Mouse (Mus musculus): ENCODE measurements around the gene Usp34.
"Not testable (repeated sequence)": the region's sequence is repeated elsewhere in the genome, so short reads cannot be mapped to it uniquely, and the experiment has no call there.

Usp34 gene

DNA sequence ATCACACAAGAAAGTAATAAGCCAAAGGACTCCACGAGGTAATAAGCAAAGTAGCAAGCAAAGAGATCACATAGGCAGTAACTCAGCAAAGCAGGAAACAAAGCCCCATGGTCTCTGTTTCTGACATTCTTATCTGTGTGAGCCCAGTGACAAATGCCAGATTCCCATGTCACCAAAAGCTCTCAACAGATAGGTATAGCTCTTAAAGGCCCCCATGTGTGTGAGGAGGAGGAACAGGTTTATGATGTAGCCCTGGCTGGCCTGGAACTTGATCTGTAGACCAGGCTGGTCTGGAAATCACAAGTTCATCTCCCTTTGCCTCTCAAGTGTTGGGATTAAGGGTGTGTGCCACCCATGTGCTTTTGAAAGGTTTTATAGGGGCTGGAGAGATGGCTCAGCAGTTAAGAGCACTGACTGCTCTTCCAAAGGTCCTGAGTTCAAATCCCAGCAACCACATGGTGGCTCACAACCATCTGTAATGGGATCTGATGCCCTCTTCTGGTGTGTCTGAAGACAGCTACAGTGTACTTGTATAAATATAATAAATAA is 53.1 kb downstream of the Usp34 start:
- not testable (repeated sequence) for DNase-seq

DNA sequence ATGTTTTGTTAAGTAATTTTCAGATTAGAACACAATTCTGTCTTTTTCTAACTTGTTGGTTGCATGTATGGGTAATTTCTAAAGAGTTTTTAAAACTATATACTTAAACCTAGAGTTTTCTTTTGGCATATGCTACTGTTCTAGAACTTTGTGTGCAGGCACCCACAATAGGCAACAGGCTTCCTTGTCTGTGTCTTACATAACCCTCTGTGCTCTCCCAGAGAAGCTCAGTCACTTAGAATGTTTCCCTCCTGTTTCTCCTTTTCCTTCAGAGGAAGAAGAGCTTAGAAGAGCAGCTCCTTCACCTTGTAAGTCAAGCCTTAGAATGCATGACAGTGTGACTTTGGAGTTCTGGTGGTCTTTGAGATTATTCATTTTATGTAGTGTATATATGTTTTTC is 55.6 kb downstream of the Usp34 start:
- DNase-seq = no peak

DNA sequence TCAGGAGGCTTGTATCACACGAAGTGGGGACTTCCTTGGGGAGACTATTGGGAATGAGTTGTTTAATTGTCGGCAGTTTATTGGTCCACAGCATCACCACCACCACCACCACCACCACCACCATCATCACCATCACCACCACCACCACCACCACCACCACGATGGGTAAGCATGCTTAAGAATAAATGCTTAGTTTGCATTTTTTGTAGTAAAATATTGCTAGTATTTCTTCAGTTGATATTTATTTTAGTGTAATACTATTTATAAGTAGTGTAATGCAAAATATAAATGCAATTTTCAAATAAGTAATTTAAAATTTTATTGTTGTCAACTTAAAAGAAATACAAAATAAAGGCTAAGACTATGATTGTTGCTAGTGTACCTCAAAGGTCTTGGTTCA is 57.7 kb downstream of the Usp34 start:
- no peak for DNase-seq

- DNase-seq = no peak
These were observed 65.3 kb downstream of the Usp34 start for GRCm38 (mm10) chr11:23372032-23372431.

- no peak for DNase-seq
These were observed 65.8 kb downstream of the Usp34 start for GRCm38 (mm10) chr11:23372490-23372889.

DNA sequence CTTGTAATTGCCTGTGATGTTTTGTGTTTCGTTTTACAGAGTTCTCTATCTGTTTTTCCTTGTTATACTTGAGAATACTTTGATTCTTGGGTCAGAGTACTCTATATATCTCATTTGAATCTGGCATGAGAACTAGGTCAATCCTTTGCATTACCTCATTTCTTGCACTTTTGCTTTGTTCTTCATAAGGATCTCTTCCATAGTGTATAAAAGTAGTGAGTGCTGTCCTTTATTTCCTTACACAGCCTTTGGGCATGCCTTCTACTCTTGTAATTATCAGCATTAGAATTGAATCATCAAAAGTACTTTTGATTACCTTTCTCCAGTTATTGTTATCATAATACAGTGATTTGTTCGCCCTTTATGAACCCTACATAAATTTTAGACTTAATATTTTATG is 73.4 kb downstream of the Usp34 start:
- DNase-seq = no peak

GRCm38 (mm10) chr11:23380595-23380994 is 73.9 kb downstream of the Usp34 start:
- no peak for DNase-seq

DNA sequence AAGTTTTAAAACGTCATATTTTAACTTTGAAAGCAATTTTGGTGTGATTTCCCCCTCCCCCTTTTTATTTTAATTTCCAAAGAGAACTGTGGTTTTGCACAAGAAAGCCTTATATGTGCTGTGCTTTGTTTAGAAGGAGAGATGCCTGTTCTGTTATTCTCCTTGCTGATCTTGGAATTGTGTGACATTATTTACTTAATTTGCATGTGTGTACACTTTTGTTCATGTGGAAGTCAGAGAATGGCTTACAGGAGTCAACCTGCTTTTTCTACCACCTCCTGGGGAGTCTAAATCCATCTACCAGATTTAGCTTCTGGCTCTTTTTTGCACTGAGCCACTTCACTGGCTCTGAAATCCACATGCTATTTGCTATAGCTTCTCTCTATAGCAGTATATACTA is 76.1 kb downstream of the Usp34 start:
- no peak for DNase-seq

DNA sequence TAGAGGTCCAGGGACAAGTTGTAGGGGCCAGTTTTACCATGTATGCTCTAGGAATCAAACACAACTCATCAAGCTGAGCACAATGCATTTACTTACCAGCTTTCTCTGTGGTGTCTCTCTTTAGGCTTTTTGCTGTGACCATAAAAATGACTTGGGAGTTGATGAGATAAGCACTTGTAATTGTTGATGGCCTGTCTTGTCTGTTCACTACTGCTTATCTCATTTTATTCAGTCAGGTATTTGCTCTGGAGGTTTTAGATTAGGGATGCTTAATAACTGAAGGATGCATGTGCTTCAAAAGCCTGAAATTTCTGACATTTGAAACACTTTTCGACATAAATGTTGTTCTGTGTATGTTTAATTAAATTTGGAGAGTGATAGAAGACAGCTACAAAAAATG is 83.0 kb downstream of the Usp34 start:
- no peak for DNase-seq

DNA sequence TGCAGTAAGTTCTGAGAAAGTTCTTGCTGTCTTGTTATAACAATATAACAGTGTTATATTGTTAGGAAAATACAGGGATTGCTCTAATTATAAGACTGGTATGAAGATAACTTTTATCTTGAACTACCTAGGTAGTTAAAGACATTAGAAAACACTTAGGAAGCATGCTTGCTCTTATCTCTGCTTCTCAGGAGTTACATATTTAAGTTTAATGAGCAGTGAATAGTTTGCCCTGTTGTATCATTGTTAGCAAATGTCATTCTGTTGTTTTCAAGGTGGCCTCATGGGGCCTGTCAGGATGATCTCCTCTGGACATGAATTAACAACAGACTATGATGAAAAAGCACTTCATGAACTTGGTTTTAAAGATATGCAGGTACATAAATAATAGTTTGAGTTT is 85.9 kb downstream of the Usp34 start:
- no peak for DNase-seq

DNA sequence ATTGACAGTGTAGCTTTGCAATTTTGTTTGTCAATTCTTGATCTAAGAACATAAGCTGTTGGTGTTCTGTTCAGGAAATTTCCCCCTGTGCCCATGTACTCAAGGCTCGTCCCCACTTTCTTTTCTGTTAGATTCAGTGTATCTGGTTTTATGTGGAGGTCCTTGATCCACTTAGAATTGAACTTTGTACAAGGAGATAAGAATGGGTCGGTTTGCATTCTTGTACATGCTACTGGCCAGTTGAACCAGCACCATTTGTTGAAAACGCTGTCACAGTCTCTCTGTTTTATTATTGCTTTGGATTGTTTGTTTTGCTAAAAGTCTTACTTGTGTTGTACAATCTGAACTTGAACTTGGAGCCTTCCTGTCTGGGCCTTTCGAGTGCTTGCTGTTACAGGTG is 89.9 kb downstream of the Usp34 start:
- DNase-seq = no peak

DNA sequence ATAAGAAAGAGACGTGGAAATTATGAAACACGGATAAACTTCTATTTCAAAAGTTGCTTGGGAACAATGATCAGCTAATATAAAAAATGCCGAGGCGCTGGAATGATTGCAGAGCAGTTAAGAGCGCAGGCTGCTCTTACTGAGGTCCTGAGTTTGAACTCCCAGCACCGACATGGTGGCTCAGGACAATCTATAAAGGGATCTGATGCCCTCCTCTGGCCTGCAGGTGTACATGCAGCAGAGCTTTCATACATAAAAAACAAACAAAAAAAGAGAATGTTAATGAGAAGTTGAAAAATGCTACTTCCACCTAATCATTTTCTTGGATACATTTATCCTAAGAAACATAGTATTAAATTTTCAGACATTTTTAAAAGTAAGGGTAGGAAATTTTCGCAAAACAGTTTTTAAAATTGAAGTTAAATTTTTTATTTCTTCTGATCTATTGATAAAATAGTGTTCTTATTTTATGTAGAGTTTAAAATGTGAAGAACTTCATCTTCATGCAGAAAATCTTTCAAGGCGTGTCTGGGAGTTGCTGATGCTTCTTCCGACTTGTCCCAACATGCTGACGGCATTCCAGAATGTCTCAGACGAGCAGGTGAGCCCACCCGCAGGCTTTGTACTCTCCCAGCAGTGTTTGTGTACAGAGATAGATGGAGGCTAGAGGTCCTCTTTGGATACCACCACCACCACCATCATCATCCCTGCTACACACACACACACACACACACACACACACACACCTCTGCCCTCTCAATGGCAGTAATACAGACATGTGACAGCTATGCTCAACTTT is 94.5 kb downstream of the Usp34 start:
- no peak for DNase-seq

DNA sequence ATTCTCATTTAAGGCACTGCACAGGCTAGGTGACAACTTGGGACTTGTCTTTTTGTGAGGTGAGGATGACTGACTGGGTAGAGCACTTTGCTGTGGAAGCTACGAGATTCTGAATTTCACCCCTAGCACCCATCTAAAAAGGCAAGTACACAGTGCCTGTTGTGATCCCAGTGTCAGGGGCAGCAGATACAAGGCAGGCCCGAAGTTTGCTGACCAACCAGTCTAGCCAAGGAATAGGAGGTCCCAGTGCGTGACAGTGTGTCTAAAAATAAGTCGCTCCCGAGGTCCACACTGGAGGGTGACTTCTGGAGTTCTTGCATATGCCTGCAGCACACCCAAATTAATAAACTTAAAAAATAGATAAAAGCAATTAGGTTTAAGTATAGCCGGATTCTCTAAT is 121.6 kb downstream of the Usp34 start:
- DNase-seq = no peak

- no peak for DNase-seq
These were observed 123.3 kb downstream of the Usp34 start for GRCm38 (mm10) chr11:23430013-23430412.

DNA sequence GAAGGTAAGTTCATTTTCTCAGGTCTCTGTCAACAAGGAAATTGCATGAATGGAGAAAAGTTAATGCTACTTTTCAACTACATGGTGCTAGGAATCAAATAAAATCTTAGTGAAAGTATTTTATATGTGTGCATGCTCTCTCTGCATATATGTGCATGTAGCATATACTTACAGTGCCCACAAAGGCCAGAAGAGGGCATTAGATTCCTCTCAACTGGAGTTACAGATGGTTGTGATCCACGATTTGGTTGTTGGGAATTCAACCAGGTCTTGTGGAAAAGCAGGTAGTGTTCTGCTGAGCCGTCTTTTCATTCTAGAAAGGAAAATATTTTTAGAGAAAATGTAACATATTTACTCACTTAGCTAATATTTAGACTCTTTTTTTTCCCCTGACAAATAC is 129.4 kb downstream of the Usp34 start:
- DNase-seq = no peak

DNA sequence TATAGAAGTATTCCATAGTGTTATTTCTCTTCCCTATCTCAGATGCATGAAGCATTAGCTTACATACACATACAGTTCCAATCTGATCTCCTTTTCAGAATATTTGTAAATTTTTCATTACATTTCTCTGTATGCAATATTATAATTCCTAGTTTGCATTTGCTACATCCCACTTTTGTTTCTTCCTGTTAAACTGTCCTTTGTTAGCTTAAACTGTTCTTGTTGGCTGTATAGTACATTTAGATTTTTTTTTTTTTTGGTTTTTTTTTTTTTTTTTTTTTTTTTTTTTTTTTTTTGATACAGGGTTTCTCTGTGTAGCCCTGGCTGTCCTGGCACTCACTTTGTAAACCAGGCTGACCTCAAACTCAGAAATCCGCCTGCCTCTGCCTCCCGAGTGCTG is 159.2 kb downstream of the Usp34 start:
- DNase-seq = not testable (repeated sequence)

DNA sequence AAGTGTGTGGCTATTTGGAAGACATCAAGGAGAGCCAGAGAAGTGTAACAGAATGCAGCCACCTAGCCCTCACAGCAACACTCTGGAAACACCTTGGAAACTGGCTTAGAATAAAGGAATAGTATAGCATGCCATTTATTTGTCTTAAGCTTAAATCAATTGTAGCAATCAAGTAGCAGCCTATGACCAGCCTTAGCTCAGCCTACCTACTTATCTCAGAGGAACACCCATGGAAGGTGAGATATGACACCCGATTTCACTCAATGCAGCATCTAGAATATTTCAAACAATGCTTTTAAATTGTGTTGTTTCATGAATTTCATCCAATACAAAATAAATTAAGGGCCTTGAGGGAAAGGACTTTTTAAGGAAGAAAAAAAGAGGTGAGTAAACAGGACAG is 183.3 kb downstream of the Usp34 start:
- no peak for DNase-seq

- no peak for DNase-seq
These were observed 185.5 kb downstream of the Usp34 start for GRCm38 (mm10) chr11:23492048-23492790.

DNA sequence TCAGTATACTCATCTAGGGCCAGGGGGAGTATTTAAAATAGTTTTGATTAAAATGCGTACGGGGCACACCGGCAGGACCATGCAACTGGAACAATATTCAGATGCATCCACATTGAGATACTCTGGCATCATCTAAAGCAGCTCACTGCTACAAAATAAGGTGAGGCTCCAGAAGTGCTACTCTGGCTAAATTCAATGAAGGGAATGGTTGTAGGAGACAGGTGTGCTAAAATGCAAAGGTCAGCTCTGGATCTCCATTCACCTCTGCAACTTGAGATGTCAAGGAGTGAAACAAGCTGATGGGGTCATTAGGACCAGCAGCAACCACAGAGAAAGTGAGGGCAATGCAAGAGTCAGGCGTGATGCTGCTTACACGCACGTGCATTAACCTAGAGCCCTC is 188.5 kb downstream of the Usp34 start:
- no peak for DNase-seq

GRCm38 (mm10) chr11:23496661-23497060 is 190.0 kb downstream of the Usp34 start:
- no peak for DNase-seq

DNA sequence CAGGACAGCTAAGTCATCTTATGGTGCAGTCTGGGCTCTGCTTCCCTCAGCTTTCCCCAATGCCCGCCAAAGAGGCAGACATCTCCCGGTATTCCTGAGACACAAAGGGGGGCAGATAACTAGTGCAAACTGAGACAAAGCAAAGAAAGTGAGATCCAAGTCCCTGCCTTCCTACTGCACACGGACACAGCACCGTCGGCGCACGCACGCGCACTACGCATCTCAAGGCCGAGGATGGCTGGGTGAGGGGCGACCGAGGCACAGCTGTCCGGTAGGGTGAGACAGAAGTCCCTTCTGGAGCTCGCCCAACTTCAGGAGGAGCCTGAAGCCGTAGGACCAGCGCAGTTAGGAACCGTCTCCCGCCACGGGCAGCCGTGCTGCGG is 190.6 kb downstream of the Usp34 start:
- DNase-seq = peak; percentile 77

GRCm38 (mm10) chr11:23497718-23498509 is 191.2 kb downstream of the Usp34 start, which contains the start of gene Ahsa2:
Ahsa2 (minus strand) TSS chr11:23498030.
- peak; percentile 95 for DNase-seq

DNA sequence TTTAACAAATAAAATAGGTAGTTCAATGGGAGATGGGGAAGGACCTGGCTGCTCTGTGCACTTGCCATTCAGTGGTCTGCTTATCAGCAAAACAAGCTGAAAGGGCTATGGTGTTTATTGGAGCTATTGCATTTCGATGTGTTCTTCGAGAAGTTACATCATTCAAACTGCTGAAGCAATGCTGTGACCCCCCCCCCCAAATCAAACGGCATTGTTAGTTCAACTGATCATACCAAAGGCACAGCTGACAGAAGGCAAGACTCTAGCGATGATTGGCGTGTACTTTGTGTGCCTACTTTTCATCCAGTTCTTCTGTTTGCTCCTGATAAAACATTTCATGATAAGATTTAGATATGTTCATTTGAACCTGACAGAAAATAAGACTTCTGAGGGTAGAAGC is 191.9 kb downstream of the Usp34 start:
- no peak for DNase-seq
